Mouse (Mus musculus) splenic B cell, adult 2 months (primary cell): ENCODE measurements at regions not wholly inside any gene's neighbourhood (a gene's known extent, or its start where the extent isn't known, plus 50 kb on each side); places are given as distances from the start of the nearest gene placed in this dataset.

Experiments
- DNase-seq: peaks from one replicate; pipeline ENCODE4 v3.0.0-alpha.2; 2011; ENCODE audit warnings: low read depth, low spot score
- H3K27me3 ChIP-seq: 2 replicates; pipeline ENCODE4 v1.6.1; 2012; ENCODE audit warnings: mild to moderate bottlenecking, low read length, moderate library complexity, mixed read lengths; ENCODE audit not compliant: control insufficient read depth, poor library complexity, insufficient read depth, severe bottlenecking
- H3K36me3 ChIP-seq: 2 replicates; pipeline ENCODE4 v1.6.1; 2012; ENCODE audit warnings: mild to moderate bottlenecking, low read length, moderate library complexity, mixed read lengths; ENCODE audit not compliant: control insufficient read depth, poor library complexity, insufficient read depth, severe bottlenecking

DNA sequence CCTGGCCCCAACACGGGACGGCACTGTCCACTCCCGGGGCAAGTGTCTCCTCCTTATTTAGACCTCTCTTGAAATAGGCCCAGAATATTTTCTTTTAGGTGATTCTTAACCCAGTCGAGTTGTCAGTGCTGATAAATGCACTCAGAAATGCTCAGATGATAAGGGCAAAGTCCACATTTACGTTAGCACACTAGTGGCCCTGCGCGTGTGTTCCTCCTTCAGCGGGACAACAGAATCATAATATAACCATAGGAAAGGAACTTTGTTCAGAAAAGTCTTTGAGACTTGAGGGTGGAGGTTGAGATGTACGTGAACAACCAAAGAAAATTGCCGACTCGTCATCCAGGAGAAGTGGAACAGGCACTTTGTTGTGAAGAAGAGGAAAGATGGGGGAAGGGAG is 113.8 kb upstream of the Smyd2 start:
- Histone ChIP-seq H3K27me3 (no peaks in the 10 kb centered on the region), H3K36me3 (no peaks in the 10 kb centered on the region)
- DNase-seq, result no peak

DNA sequence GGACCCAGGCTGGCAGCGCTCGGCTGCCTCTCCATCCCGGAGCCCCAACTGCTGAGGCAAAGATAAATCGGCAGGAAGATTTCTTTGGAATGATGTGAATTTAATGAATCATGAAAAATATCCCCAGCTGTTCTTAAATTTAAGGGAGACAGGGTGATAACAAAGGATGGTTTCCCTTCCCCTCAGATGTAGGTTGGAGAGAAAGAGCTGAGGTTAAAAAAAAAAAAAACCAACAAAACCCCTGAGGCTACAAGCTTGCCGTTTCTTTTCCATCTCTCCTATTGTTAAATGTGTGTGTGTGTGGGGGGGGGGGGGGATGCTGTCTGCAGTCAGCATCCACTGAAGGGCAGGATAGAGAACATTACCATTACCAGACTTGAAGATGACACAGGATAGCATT is 111.9 kb upstream of the Smyd2 start:
- no peaks in the 10 kb centered on the region for H3K36me3 ChIP-seq
- H3K27me3 ChIP-seq, result no peaks in the 10 kb centered on the region
- no peak for DNase-seq

DNA sequence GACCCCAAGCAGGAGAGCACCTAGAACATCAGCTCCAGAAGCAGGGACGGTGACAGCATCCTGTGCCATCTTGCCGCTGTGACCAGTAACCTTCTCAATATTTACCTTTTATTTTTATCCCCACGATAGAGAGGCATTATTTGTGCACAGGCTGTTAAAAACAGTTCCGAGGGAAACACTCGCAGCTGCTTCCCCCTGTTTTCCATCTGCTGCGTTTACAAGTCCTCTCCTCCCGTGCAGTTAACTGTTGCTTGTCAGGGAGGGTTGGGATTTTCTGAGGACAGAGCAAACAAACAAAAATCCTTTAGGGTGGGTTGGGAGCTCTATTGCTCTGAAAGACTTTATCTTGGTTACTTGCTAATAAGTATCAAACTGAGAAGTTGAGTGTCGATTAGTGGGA is 105.4 kb upstream of the Smyd2 start:
- no peaks in the 10 kb centered on the region for H3K27me3 ChIP-seq
- H3K36me3 ChIP-seq, result no peaks in the 10 kb centered on the region
- no peak for DNase-seq

DNA sequence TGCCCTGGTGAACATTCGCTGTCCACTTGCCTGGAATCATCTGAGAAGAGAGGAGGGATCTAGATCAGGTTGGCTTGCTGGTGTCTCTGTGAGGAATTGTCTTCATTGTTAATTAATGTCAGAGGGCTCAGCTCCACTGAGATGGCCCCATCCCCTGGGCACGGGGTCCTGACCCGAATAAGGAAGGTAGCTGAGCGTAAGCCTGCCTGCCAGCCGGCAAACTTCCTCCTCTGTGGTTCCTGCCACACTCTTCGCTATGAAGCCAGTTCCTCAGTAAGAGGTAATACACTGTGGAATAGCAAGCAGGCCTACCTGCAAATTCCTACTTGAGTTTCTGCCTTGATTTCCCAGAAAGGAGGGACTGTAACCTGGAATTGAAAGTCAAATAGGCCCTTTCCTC is 87.3 kb upstream of the Smyd2 start:
- Histone ChIP-seq H3K27me3 (no peaks in the 10 kb centered on the region), H3K36me3 (no peaks in the 10 kb centered on the region)
- DNase-seq, result no peak

DNA sequence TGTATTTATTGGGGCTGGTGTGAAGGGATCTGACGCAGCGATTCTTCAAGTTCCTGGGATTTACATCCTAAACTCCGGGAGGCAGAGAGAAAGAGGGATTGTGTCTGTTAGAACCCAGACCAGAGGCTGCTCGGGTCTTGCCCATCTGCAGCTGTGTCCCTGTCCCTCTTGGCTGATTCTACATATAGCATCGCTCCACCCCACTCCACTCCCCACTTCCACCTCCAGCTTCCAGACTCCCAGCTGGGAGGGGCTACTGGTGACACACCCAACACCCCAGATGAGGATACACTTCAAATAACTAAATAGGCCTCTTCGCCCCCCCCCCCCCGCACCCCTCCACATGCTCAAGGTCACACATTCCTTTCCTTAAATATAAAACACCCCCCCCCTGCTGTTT is 85.1 kb upstream of the Smyd2 start:
- no peak for DNase-seq
- H3K36me3 ChIP-seq, result no peaks in the 10 kb centered on the region
- H3K27me3 ChIP-seq, result no peaks in the 10 kb centered on the region

DNA sequence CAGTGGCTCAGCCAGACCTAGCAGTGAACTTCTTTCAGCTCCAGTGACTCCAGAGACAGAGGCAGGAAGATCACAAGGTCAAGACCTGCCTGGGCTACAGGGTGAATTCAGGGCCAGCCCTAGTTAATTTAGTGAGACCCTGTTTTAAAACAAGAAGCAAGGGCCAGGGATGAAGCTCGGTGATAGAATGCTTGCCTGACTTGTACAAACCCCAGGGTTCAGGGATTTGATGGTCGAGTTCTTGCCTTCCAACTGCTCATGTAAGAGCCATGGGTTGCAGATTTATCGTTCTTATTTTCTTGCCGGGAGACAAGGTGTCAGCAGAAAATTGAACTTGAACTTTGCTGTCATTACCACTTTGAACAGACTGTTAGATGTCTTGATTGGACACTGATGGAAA is 78.9 kb upstream of the Smyd2 start:
- Histone ChIP-seq H3K27me3 (no peaks in the 10 kb centered on the region), H3K36me3 (no peaks in the 10 kb centered on the region)
- no peak for DNase-seq

DNA sequence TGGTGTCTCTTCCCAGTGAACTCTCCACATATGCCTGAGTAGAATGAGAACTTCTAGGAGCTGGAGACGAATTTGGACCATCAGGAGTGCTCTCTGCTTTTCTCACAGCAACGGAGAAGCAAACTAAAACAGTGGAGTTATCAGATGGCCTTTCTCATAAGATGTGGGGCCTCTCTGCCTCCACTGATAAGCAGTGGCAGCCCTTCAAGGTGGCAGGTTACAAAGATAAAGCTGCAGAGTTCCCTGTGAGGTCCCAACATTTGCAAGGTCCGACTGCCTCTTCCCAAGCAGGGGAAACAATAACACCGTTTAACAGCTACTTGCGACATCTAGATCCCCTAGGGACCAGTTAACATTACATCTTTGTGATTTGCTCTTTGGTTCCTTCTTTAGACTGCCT is 71.5 kb upstream of the Smyd2 start:
- DNase-seq, result no peak
- no peaks in the 10 kb centered on the region for H3K36me3 ChIP-seq
- H3K27me3 ChIP-seq, result no peaks in the 10 kb centered on the region

DNA sequence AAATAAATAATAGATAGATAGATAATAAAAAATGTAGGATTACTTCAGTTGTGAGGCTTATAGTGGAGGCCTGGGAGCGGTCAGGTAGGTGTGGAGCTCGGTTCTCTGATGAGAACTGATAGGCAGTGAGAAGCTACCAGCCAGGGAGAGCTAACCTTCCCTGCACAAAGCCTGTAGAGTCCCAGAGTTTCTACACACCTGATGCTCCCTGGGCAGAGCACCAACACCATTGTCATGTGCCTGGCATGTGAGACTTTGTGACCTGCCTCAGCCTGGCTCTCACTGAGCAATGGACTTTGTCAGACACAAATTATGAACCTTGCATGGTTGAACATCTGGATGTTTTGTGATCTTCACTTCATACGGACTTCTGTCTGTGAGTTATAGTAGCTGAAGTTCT is 71.1 kb upstream of the Smyd2 start:
- DNase-seq, result no peak
- Histone ChIP-seq H3K36me3 (no peaks in the 10 kb centered on the region), H3K27me3 (no peaks in the 10 kb centered on the region)

DNA sequence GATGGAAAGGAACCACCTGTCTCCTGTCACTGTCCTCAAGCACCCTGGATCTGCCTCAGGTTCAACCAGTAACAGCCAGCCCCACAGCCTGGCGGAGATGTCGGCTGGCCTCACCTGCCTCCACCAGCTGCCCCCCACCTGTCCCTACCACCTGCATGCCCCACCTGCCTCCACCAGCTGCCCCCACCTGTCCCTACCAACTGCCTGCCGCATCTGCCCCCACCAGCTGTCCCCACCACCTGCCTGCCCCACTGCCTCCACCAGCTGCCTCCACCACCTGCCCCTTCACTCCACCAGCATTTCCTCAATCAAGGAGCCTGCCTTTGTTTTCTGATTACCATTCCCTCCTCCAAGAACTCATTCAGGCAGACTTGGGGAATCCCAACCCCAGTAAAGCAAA is 68.9 kb upstream of the Smyd2 start:
- H3K36me3 ChIP-seq, result no peaks in the 10 kb centered on the region
- H3K27me3 ChIP-seq, result no peaks in the 10 kb centered on the region
- DNase-seq, result no peak

DNA sequence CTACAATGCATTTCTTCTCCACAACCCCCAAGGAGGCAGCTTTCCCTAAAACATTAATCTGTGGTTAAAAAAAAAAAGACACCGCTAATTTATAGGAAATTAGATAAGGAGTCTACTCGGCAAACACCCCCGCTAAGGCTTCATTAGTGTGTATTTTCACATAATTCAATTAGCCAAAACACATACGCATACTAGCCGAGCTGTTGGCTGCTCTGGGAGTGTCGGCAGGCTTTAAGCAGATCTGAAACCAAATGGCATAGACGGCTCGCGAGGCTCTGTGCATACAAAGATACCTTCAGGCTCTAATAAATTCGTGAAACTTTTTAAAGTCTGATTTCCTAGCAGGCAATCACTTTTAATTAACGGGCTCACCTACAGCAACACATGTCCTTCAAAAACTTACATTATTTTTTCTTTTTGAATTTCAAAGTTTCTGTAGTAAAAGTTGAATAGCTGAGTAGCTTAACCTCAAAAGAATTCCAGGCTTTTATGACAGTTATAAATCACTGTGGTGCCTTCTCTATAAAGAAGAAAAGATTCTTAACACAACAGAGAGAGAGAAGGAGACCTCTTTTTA is 68.0 kb upstream of the Smyd2 start:
- Histone ChIP-seq H3K27me3 (no peaks in the 10 kb centered on the region), H3K36me3 (no peaks in the 10 kb centered on the region)
- no peak for DNase-seq

DNA sequence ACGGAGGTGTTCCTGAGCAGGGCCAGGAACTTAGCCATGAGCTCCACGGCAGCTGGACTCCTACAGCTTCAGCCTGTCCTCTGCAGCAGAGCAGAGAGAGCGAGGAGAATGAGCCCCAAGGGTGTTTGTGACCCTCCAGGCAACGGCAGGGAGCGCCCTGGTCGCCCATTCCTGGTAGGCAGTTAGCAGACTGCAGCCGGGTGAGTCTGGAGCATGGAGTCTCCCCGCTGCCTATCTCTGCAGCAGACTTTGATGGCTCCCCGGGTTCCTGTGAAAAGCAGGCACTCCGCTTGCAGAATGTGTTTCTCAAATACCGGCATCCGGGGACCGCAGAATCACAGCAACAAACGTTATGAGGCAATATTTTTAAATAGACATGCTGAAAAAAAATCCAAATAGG is 67.2 kb upstream of the Smyd2 start:
- Histone ChIP-seq H3K27me3 (no peaks in the 10 kb centered on the region), H3K36me3 (no peaks in the 10 kb centered on the region)
- no peak for DNase-seq

DNA sequence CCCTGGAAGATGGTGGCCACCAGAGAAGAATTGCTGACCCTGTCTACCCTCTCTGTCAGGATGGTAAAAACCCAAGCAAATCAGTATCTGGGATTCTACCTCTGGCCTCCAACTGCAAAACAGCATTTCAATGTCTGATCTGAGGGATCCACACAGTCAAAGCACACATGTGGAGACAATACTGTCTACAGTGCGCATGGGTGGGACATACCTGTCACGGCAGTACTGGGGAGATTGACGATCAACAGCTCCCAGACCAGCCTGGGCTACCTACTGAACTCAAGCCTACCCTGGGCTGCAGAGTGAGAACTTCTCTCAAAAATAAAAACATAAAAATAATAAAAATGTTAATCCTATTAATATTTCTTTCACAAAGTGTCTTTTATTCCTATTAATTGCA is 66.7 kb upstream of the Smyd2 start:
- Histone ChIP-seq H3K27me3 (no peaks in the 10 kb centered on the region), H3K36me3 (no peaks in the 10 kb centered on the region)
- no peak for DNase-seq

DNA sequence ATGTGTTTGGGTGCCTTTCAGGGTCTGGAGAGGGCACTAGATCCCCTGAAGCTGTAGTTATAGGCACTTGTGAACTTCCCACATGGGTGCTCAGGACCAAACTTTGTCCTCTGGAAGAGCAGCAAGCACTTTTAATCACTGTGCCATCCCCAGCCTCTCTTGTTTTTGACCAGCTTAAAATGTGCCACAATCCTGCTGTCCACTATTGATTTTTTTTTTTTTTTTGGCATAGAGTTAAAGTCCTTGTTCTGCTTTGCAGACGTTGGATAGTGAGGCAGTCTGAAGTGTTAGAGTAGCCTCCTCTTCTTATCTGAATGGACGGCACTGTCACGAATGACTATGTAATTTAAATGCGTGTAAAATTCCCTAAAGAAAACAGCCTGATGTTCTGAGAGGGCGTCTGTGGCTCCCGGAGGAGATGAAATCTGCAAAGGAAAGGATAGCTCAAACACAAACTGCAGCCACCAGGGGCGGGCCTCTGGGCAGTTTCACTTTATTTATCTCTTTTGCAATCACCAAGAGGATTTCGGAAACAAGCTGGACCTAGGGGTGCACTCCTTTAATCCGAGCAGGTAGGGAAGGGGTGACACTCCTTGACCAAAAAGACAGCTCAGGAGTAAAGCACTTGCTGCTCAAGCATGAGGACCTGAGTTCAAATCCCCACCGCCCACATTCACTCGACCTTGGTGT is 63.5 kb upstream of the Smyd2 start:
- Histone ChIP-seq H3K27me3 (no peaks in the 10 kb centered on the region), H3K36me3 (no peaks in the 10 kb centered on the region)
- DNase-seq, result no peak

DNA sequence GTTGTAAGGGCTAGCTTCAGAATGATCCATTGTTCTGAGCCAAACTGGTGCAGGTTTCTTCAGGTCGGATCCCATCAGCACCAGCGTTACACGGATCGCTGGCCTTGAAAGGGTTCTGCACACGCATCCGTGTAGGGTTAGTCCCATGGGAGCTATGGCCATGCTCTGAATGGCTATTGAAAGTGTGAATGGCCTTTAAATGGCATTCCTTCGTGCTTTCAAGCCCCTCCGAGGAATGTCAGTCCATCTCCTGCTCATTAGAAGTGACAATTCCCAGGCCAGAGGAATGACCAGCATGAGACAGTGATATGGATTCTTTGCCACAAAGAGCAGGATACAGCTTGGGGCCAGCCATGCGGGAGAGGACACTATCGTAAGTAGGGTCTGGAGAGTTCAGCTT is 56.1 kb upstream of the Smyd2 start:
- H3K27me3 ChIP-seq, result no peaks in the 10 kb centered on the region
- no peaks in the 10 kb centered on the region for H3K36me3 ChIP-seq
- no peak for DNase-seq

DNA sequence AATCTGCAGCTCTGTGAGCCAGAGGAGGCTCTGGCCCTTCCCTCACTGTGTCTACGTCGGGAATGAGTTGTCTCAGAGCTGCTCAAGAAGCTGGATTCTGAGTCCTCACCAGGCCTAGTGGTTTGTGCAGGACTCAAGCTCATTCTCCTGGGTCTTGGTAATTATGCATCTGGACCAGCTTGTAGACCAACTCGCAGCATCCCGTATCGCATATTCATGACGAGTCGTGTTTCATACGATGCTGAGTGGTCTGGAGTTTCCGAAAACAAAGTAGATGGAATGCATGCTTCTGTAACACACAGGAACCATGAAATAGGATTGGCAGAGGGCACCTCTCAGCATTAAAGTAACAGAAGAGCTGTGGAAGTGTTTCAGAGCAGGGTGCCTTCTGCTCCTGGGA is 53.5 kb upstream of the Smyd2 start:
- Histone ChIP-seq H3K27me3 (no peaks in the 10 kb centered on the region), H3K36me3 (no peaks in the 10 kb centered on the region)
- no peak for DNase-seq

DNA sequence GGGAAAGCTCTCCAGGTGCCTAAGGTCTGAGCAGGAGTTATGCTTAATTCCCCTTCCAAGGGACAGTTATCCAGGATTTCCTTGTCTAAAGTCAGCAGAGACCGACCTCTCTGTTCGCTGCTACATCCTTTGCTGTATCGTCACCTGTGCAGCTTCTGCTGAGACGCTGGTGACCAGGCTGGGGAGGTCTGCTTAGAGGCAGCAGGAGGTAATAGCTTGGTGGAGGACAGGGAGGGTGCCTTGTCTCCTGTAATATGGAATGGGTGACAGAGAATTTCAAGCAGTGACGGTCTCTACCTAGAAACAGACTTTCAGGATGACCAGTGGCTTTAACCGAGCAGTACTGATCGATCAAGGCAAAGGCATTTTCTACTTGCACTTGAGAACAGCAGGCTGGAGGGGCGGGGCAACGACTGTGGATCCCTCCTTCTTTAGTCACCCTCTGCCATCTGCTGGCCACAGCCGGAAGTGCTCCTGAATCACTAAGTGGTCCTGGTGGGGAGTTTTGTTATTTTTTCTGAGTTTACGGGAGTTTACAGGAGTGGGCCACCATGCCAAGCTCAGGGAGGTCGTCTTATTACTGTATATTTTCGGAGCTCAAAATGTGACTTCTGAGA is 50.7 kb upstream of the Smyd2 start:
- Histone ChIP-seq H3K36me3 (no peaks in the 10 kb centered on the region), H3K27me3 (no peaks in the 10 kb centered on the region)
- peak; percentile 84 for DNase-seq
